Mouse (Mus musculus) liver, postnatal 0 days (tissue): ENCODE results near the gene Nrm.

Experiments
- CTCF ChIP-seq: sonication (generic); IDR thresholded peaks from 2 replicates; pipeline ENCODE4 v1.5.1; 2016; ENCODE audit warnings: antibody characterized with exemption, low read depth
- EP300 ChIP-seq: IDR thresholded peaks from 2 replicates; pipeline ENCODE4 v1.6.1; 2016; ENCODE audit warnings: antibody characterized with exemption, low read depth, mild to moderate bottlenecking

GRCm38 (mm10) chr17:35838570-35838969 is 22.5 kb upstream of the Nrm start:
- TF ChIP-seq CTCF (no peak), EP300 (no peak)
